Mouse (Mus musculus) brain, adult 2 months (tissue): ENCODE measurements at regions not wholly inside any gene's neighbourhood (a gene's known extent, or its start where the extent isn't known, plus 50 kb on each side); places are given as distances from the start of the nearest gene placed in this dataset.
"Not testable (repeated sequence)": the region's sequence is repeated elsewhere in the genome, so short reads cannot be mapped to it uniquely, and the experiment has no call there.

ENCODE experiments used
- DNase-seq: peaks from one replicate; pipeline ENCODE4 v3.0.0; 2011; ENCODE audit warnings: low read depth, low spot score

- DNase-seq: peak; percentile 27
Observed at GRCm38 (mm10) chr8:52158176-52158575, 1353.4 kb upstream of the Aga start.

DNA sequence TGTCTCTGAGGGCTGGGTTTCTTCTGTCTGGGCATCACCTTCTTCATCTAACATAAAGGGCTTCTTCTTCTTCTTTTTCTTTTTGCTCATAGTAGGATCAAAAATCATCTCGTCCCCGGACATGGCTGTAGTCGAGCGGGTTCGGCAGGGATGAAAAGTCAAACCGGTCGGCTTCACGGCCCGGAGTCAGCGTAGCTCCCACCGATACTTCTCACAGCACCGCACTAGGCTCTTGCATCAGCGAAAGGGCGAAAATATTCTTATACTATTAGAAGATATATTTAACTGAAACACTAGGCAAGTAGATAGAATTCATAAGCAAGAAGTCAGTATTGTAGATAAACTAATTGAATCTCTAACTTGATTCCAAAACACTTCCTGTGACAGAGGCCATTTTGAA lies 1314.6 kb upstream of the Aga start:
- DNase-seq: not testable (repeated sequence)

- no peak for DNase-seq
Observed at GRCm38 (mm10) chr8:52227506-52227905, 1284.0 kb upstream of the Aga start.

DNA sequence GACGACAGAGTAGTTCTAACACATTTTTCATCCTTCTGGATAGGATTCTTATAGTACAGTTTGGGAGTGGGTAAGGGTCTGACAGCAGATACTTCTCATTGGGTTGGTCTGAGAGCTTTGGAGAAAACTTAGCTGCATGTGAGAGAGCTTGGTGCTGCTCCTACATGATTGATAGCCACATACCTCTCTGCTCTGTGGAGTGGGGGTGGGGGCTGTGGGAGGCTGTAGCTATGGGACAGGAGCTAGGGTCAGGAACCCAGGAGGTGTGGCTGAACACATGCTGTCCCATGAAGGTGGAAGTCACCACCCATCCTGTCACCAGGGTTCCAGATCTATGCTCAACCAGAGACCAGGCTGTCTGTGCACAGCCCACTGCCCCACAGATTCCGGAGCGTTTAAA lies 1255.5 kb upstream of the Aga start:
- no peak for DNase-seq
